Mouse (Mus musculus): Measurements from ENCODE around the gene Pcx. TPM values are rescaled to one million over a fixed set of nuclear protein-coding genes. Genes with fewer than 3 reads are reported as not detected.

Pcx gene
- polyA plus RNA-seq, 1 experiment from 2014 or later = 32.1 TPM

DNA sequence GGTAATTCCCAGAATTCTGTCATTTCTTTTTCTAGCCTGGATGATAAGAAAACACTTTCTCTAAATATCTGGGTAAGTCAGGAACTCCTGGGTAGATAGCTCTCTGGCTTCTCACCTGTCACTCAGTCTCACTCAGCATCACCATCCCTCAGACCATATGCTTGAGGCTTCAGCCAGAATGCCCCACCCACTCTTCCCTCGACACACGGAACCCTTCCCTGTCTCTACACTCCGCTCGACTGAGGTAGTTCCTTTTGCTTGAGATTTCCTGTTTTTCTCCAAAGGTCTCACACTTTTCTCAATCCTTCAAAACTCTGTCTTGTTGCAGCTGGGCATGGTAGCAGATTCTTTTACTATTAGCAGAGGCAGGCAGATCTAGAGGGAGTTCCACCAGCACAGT lies 28.9 kb upstream of the Pcx start:
- H3K4me2 ChIP-seq (replicated peaks) = no peak overlapping the region
- H3K27ac ChIP-seq = no peak overlapping the region
- no peak overlapping the region for H3K9ac ChIP-seq
- H3K36me3 ChIP-seq = no peaks in the 10 kb centered on the region
- H3K4me3 ChIP-seq = no peak overlapping the region
- peaks cover 19% of the 10 kb centered on the region for H3K27me3 ChIP-seq
- H3K9me3 ChIP-seq = no peaks in the 10 kb centered on the region
- WGBS = 42% methylated on average over 4 of the region's 4 CpGs
- ATAC-seq (ENCODE audit: insufficient number of reproducible peaks, insufficient read depth, low FRiP score, low TSS enrichment) = no peak
- H3K4me1 ChIP-seq = peaks cover 17% of the 10 kb centered on the region

GRCm38 (mm10) chr19:4482111-4482859 lies 28.0 kb upstream of the Pcx start:
- WGBS = 91% methylated on average over 3 of the region's 3 CpGs
- no peak overlapping the region for H3K9ac ChIP-seq
- no peaks in the 10 kb centered on the region for H3K36me3 ChIP-seq
- H3K4me2 ChIP-seq (replicated peaks) = no peak overlapping the region
- no peak overlapping the region for H3K4me3 ChIP-seq
- H3K27me3 ChIP-seq = peaks cover 10% of the 10 kb centered on the region; the same call in 1 of the 2 replicates
- no peak for ATAC-seq (ENCODE audit: insufficient number of reproducible peaks, insufficient read depth, low FRiP score, low TSS enrichment)
- peaks cover 12% of the 10 kb centered on the region; the same call in 1 of the 2 replicates for H3K4me1 ChIP-seq
- no peak overlapping the region for H3K27ac ChIP-seq
- no peaks in the 10 kb centered on the region for H3K9me3 ChIP-seq

- Histone ChIP-seq H3K36me3 (no peaks in the 10 kb centered on the region), H3K27ac (no peak overlapping the region; the same call in 1 of the 2 replicates), H3K27me3 (no peaks in the 10 kb centered on the region), H3K4me1 (peaks cover 10% of the 10 kb centered on the region; the same call in 1 of the 2 replicates), H3K4me3 (no peak overlapping the region), H3K9me3 (no peaks in the 10 kb centered on the region), H3K9ac (no peak overlapping the region), H3K4me2 (replicated peaks) (no peak overlapping the region)
- 15% methylated on average over 5 of the region's 5 CpGs for WGBS
- ATAC-seq (ENCODE audit: insufficient number of reproducible peaks, insufficient read depth, low FRiP score, low TSS enrichment) = no peak
Measured at GRCm38 (mm10) chr19:4485006-4485405, 25.3 kb upstream of the Pcx start.

DNA sequence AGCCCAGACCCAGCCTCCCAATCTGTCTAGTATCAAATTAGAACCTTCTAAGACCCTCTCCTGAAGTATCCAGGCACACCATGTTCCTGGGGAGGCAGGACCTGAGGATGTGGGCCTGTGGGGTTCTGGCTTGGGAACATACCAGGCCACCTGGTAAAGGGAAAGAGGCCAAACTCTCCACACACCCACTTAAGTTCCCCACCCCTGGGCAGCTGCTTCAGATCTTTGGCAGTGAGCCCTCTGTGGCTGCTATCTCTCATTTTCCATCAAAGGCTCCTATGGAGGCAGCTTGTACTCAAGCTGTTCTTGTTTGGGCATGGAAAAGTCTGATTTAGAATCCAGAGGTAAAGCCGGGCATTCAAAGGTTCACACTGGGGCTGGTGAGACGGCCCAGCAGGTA lies 22.4 kb upstream of the Pcx start:
- ATAC-seq (ENCODE audit: insufficient number of reproducible peaks, insufficient read depth, low FRiP score, low TSS enrichment) = no peak
- no peaks in the 10 kb centered on the region for H3K36me3 ChIP-seq
- H3K4me2 ChIP-seq (replicated peaks) = no peak overlapping the region
- no peak overlapping the region for H3K27ac ChIP-seq
- no peak overlapping the region for H3K4me3 ChIP-seq
- no peak overlapping the region for H3K9ac ChIP-seq
- H3K9me3 ChIP-seq = no peaks in the 10 kb centered on the region
- H3K27me3 ChIP-seq = no peaks in the 10 kb centered on the region
- peaks cover 10% of the 10 kb centered on the region; the same call in 1 of the 2 replicates for H3K4me1 ChIP-seq
- WGBS = 66% methylated on average over 2 of the region's 2 CpGs

DNA sequence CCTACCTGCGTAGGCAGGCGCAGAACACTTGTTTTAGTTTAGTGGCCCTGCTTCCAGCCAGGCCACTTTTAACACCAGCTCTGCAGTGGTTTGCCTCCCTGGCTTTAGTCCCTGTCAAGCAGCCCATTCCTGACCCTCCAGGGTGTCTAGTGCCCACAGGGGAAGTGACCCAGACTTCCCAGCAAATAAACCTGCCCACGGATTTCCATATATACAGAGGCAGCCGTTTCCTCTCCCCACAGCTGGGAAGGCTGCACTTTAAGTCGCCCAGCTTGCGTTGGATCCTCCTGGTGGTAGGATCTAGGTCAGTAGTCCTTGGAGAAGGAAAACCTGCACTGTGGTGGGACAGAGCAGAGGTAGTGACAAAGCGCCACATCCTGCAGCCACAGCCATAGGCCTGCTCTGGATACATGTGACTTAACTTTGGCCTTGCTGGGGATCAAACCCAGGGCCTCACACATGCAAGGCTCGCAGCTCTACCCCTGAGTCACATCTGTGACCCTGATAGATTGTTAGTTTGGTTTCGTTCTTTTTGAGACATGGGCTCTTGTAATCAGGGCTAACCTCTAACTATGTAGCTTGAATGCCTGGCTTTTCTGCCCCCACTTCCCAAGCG lies 19.1 kb upstream of the Pcx start:
- H3K27me3 ChIP-seq = no peaks in the 10 kb centered on the region
- no peak overlapping the region for H3K27ac ChIP-seq
- no peak for ATAC-seq (ENCODE audit: insufficient number of reproducible peaks, insufficient read depth, low FRiP score, low TSS enrichment)
- no peak overlapping the region for H3K4me2 ChIP-seq (replicated peaks)
- no peak overlapping the region; the same call in 1 of the 2 replicates for H3K9ac ChIP-seq
- no peaks in the 10 kb centered on the region for H3K36me3 ChIP-seq
- H3K9me3 ChIP-seq = no peaks in the 10 kb centered on the region
- no peaks in the 10 kb centered on the region for H3K4me1 ChIP-seq
- 68% methylated on average over 10 of the region's 10 CpGs for WGBS
- H3K4me3 ChIP-seq = no peak overlapping the region

GRCm38 (mm10) chr19:4492526-4493296 lies 17.6 kb upstream of the Pcx start:
- Histone ChIP-seq H3K27me3 (no peaks in the 10 kb centered on the region), H3K4me2 (replicated peaks) (no peak overlapping the region), H3K9ac (no peak overlapping the region), H3K4me3 (no peak overlapping the region), H3K9me3 (no peaks in the 10 kb centered on the region), H3K27ac (no peak overlapping the region), H3K36me3 (no peaks in the 10 kb centered on the region), H3K4me1 (peaks cover 4% of the 10 kb centered on the region; the same call in 1 of the 2 replicates)
- 54% methylated on average over 9 of the region's 9 CpGs for WGBS
- no peak for ATAC-seq (ENCODE audit: insufficient number of reproducible peaks, insufficient read depth, low FRiP score, low TSS enrichment)

DNA sequence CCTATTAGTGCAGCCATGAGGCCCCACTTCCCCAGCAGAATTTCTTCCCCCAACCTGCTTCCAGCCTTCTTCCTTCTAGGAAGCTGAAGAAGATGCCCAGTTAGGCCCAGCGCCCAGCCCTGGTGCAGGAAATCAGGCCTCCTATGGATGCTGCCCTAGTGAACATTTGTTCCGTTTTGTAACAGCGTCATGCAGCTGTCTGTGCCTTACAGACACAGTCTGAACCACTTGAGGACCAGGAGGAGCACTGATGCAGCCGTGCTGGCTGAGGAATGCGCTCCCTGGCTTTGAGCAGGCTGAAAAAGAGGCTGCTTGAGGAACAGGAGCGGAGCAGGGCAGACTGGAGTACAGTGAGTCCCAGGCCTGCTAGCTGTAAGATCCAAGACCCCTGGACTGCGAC lies 15.6 kb upstream of the Pcx start:
- Histone ChIP-seq H3K9ac (no peak overlapping the region), H3K4me1 (peaks cover 9% of the 10 kb centered on the region; the same call in 1 of the 2 replicates), H3K9me3 (no peaks in the 10 kb centered on the region), H3K27me3 (no peaks in the 10 kb centered on the region), H3K27ac (no peak overlapping the region), H3K36me3 (no peaks in the 10 kb centered on the region), H3K4me2 (replicated peaks) (no peak overlapping the region), H3K4me3 (no peak overlapping the region)
- ATAC-seq (ENCODE audit: insufficient number of reproducible peaks, insufficient read depth, low FRiP score, low TSS enrichment) = no peak
- WGBS = 69% methylated on average over 7 of the region's 7 CpGs

GRCm38 (mm10) chr19:4495814-4496213 lies 14.5 kb upstream of the Pcx start:
- Histone ChIP-seq H3K4me2 (replicated peaks) (no peak overlapping the region), H3K9ac (no peak overlapping the region), H3K9me3 (no peaks in the 10 kb centered on the region), H3K27me3 (no peaks in the 10 kb centered on the region), H3K36me3 (no peaks in the 10 kb centered on the region), H3K27ac (no peak overlapping the region), H3K4me1 (peaks cover 9% of the 10 kb centered on the region; the same call in 1 of the 2 replicates), H3K4me3 (no peak overlapping the region)
- no peak for ATAC-seq (ENCODE audit: insufficient number of reproducible peaks, insufficient read depth, low FRiP score, low TSS enrichment)
- 77% methylated on average over 5 of the region's 5 CpGs for WGBS

DNA sequence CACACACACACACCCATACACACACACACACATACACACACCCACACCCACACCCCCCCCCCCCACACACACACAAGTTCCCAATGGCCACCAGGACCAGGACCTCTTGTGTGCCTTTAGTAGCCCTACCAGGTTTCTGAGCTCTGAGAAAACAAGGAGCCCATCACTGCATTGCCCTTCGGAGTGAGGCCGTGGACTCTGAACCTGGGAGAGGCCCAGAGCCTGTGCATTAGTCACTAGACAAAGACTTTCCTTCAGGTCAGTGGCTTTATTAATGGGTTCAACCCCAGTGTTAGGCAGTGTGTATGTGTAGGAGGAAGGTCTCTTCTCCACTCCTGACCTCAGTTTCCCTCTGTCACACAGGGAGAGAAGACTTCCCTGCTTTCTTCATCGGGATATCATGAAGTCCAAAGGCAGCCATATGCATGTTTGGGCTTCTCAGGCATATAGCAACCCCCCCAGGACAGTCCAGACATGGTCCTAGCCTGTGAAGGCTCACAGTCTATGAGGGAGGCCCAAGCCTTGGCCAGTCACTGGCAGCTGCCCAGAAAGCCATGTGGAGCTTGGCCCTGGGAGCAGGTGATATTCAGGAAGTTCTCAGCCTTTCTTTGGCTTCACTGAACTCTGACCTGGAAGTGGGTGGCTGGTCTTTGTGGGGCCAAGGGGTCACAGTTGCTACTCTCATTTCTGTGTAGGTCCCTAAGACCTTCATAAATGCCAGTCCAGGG lies 13.6 kb upstream of the Pcx start:
- Histone ChIP-seq H3K4me3 (no peak overlapping the region), H3K27ac (no peak overlapping the region), H3K27me3 (no peaks in the 10 kb centered on the region), H3K4me1 (peaks cover 9% of the 10 kb centered on the region; the same call in 1 of the 2 replicates), H3K9me3 (no peaks in the 10 kb centered on the region), H3K36me3 (no peaks in the 10 kb centered on the region), H3K4me2 (replicated peaks) (no peak overlapping the region), H3K9ac (no peak overlapping the region)
- no peak for ATAC-seq (ENCODE audit: insufficient number of reproducible peaks, insufficient read depth, low FRiP score, low TSS enrichment)
- 91% methylated on average over 3 of the region's 3 CpGs for WGBS

GRCm38 (mm10) chr19:4497263-4497973 lies 12.9 kb upstream of the Pcx start:
- Histone ChIP-seq H3K9me3 (no peaks in the 10 kb centered on the region), H3K9ac (no peak overlapping the region), H3K27ac (peak overlapping the region; percentile 30; the same call in 1 of the 2 replicates), H3K36me3 (no peaks in the 10 kb centered on the region), H3K4me2 (replicated peaks) (peak overlapping the region; percentile 15; the same call in 1 of the 2 replicates), H3K27me3 (no peaks in the 10 kb centered on the region), H3K4me3 (no peak overlapping the region), H3K4me1 (peaks cover 9% of the 10 kb centered on the region; the same call in 1 of the 2 replicates)
- ATAC-seq (ENCODE audit: insufficient number of reproducible peaks, insufficient read depth, low FRiP score, low TSS enrichment) = no peak
- 3% methylated on average over 4 of the region's 4 CpGs for WGBS
